35 mouse cellular contexts compared by ENCODE assay signal in genomic region chr6:62719541-62720155, GRCm38 (mm10).
"Had no signal": no experiment of that assay in that cellular context is flagged by ENCODE, and none has a peak within 500 bp of the region (broad histone marks: within the 10 kb centered on the region; RNA-seq: fewer than 3 reads in every experiment).

No protein-coding gene starts in this region.

- H3K27ac ChIP-seq: heart, adult 2 months; heart, embryonic 10.5 days; heart, embryonic 13.5 days; heart, embryonic 15.5 days; hindbrain, embryonic 10.5 days; hindbrain, embryonic 12.5 days; hindbrain, embryonic 13.5 days; hindbrain, embryonic 14.5 days; hindbrain, embryonic 15.5 days; hindbrain, postnatal 0 days; intestine, embryonic 15.5 days; kidney, embryonic 15.5 days; kidney, postnatal 0 days; layer of hippocampus, adult 2 months had no signal

- H3K4me2 ChIP-seq: heart, embryonic 11.5 days; heart, embryonic 12.5 days; heart, embryonic 13.5 days; heart, embryonic 15.5 days; hindbrain, embryonic 12.5 days; hindbrain, embryonic 13.5 days; hindbrain, embryonic 14.5 days; hindbrain, embryonic 15.5 days; intestine, embryonic 15.5 days; kidney, embryonic 15.5 days had no signal

- H3K4me3 ChIP-seq: heart, adult 2 months; heart, embryonic 10.5 days; heart, embryonic 12.5 days; heart, embryonic 13.5 days; heart, embryonic 15.5 days; hindbrain, embryonic 10.5 days; hindbrain, embryonic 12.5 days; hindbrain, embryonic 13.5 days; hindbrain, embryonic 15.5 days; intestine, embryonic 15.5 days; kidney, embryonic 15.5 days; layer of hippocampus, adult 2 months had no signal

- H3K4me1 ChIP-seq: heart, embryonic 10.5 days; heart, embryonic 12.5 days; heart, embryonic 13.5 days; heart, embryonic 15.5 days; hindbrain, embryonic 10.5 days; hindbrain, embryonic 12.5 days; hindbrain, embryonic 13.5 days; hindbrain, embryonic 15.5 days; intestine, embryonic 15.5 days; kidney, embryonic 15.5 days had no signal

- H3K9me3 ChIP-seq: heart, embryonic 10.5 days; heart, embryonic 12.5 days; heart, embryonic 13.5 days; heart, embryonic 15.5 days; hindbrain, embryonic 10.5 days; hindbrain, embryonic 12.5 days; hindbrain, embryonic 13.5 days; hindbrain, embryonic 15.5 days; intestine, embryonic 15.5 days; kidney, embryonic 15.5 days had no signal

- DNase-seq: heart, adult 2 months; heart, postnatal 10 days; heart, postnatal 14 days; heart, postnatal 36 days; heart, postnatal 4 days; kidney, adult 11 months; kidney, adult 18-20 months; kidney, adult 2 months; kidney, adult 8-10 months; kidney, adult 9 months; kidney, postnatal 10 days; kidney, postnatal 14 days; kidney, postnatal 25 days; kidney, postnatal 36 days; kidney, postnatal 4 days; layer of hippocampus, adult 9-11 months had no signal

- H3K9ac ChIP-seq: heart, embryonic 12.5 days; heart, embryonic 13.5 days; heart, embryonic 15.5 days; hindbrain, embryonic 12.5 days; hindbrain, embryonic 13.5 days; hindbrain, embryonic 14.5 days; hindbrain, embryonic 15.5 days; intestine, embryonic 15.5 days; kidney, embryonic 15.5 days had no signal

- ATAC-seq: hindbrain, embryonic 16.5 days; hindbrain, postnatal 0 days; inflammation-experienced regulatory T-cells, adult 6 months; intestine, embryonic 15.5 days; intestine, embryonic 16.5 days; intestine, postnatal 0 days had no signal

- H3K36me3 ChIP-seq: heart, embryonic 10.5 days; heart, embryonic 12.5 days; heart, embryonic 13.5 days; heart, embryonic 15.5 days; hindbrain, embryonic 10.5 days; hindbrain, embryonic 12.5 days; hindbrain, embryonic 13.5 days; hindbrain, embryonic 15.5 days; intestine, embryonic 15.5 days; kidney, embryonic 15.5 days had no signal

- H3K27me3 ChIP-seq: heart, embryonic 12.5 days; heart, embryonic 13.5 days; heart, embryonic 15.5 days; hindbrain, embryonic 12.5 days; hindbrain, embryonic 13.5 days; hindbrain, embryonic 15.5 days; intestine, embryonic 15.5 days; kidney, embryonic 15.5 days had no signal
